Mouse (Mus musculus) brain, adult 2 months (tissue): Measurements from ENCODE around the gene 1700030K09Rik.

Experiments
- DNase-seq: peaks from one replicate; pipeline ENCODE4 v3.0.0; 2011; ENCODE audit warnings: low read depth, low spot score

1700030K09Rik gene

DNA sequence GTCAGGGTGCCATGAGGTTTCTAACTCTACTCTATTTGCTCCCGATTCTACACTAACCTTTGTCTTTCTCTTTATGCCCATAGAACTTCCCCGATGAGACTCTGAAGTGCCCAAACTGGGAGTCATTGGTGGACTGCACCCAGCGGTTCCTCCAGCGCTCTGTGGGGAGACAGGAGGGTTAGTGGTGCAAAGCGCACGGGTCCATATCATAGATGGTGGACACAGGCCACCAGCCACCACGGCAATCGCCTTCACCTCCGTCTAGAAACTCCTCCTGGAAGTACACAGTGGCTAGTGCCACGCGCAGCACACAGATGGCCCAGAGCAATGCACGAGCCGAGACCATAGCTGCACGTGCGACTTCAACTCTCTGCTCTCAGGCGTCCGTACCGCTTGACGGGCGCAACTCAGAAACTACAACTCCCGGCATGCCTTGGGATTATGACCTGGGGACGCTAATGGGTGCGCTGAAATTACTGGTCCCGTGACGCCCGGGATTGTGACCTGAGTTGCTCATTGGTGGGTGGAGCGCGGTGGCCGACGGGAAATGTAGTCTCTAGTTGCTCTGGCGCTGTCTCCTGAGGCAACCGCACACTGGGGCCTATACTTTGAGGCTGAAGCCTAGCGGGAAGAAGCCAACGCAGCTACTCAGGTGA is at the start of gene 1700030K09Rik, which contains the start of gene Calr3:
TSS of gene 1700030K09Rik (plus strand) at position 543 of the 656 bp plus-strand sequence.
TSS of gene Calr3 (minus strand) at position 533 of the 656 bp plus-strand sequence.
- DNase-seq, result peak; percentile 99

GRCm38 (mm10) chr8:72401381-72401780 is 42.3 kb upstream of the 1700030K09Rik start:
- DNase-seq, result no peak

DNA sequence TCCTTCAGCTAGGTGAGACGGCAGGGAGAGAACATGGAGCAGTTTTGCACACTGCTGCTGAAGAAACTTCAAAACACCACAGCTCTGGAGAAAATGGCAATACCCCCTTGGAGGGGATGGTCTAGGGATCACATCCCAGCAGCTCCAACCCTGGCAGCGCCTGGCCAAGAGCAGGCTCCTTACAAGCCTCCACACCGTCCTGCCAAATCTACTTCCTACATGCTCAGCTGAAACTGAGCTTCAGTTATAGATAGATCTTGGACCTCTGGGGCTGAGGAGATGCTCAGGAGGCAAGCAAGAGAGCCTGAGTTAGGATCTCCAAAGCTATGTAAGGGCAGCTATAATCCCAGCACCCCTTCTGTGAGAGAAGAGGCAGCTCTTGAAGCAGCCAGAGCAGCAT is 40.7 kb upstream of the 1700030K09Rik start:
- DNase-seq, result no peak

DNA sequence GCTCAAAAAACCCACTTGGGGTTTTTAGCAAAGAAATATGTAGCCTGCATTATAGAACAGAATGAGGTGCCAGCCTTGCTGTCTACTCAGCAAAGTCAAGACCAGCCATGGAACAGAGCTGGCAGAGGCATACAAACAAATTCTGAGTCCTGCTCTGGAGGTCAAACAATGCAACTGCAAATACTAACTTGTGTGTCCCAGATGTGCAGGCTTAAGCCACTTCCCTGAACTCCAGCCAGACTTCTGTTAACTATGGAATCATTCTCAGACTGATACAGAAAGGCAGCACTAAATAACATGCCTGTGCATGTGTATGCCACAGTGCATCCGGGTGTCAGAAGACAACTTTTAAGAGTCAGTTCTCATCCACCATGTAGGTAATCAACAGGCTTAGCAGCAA is 35.8 kb upstream of the 1700030K09Rik start:
- no peak for DNase-seq

DNA sequence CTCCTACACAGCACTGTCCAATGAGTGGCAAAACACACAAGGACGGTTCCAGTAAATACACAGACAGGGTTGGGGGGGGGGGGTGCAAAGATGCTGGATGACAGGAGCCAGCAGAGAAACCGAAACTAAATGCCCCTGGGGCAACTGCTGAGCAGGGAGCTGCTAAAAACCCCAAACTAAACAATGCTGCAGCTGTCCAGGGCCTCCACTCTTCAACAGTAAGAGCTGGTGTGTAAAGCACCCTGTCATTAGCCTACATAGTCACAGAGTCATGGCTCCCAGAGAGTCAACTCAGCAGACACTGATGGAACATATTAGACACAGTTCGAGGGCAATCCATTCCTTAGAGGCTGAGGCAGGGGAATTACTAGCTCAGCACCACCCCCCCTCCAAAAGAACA is 34.2 kb upstream of the 1700030K09Rik start:
- peak; percentile 31 for DNase-seq

DNA sequence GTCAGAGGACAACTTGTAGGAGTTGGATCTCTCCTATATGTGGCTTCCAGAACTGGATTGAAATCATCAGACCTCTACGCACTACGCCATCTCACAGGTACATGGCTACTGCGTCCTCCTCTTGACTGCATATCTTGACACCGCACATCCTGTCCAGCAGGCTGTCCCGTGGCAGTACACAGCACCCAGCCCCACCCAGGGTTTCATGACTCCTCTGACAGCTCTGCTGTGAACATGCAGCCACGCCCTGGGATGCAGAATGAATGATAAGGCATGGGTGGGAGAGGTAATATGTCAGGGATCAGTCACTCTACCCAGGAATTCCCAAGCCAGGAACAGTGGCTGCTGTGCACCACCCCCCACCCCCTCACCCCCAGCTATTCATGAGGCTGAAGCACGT is 29.8 kb upstream of the 1700030K09Rik start:
- DNase-seq, result peak; percentile 24

DNA sequence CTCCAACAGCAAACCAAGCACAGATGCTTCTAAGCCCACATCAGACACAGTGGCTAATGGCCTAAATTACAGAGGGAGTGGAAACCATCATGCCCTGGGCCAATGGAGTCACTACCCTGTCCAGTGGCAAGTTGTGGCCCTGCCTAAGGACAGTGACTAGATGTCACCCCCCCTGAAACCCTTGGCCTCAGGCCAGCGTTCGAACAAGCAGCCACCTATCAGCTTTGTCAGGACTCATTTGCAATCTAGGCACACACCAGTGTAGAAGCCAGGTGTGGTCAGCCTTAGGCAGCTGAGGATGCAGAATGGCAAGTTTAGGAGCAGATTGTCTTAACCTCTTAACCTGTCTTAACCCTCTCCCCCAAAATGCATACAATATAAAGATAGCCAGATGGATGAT is 28.4 kb upstream of the 1700030K09Rik start:
- DNase-seq, result no peak

- DNase-seq, result no peak
These were observed 25.6 kb upstream of the 1700030K09Rik start for GRCm38 (mm10) chr8:72418073-72418472.

- DNase-seq, result peak; percentile 41
These were observed 22.9 kb upstream of the 1700030K09Rik start for GRCm38 (mm10) chr8:72420571-72421361.

DNA sequence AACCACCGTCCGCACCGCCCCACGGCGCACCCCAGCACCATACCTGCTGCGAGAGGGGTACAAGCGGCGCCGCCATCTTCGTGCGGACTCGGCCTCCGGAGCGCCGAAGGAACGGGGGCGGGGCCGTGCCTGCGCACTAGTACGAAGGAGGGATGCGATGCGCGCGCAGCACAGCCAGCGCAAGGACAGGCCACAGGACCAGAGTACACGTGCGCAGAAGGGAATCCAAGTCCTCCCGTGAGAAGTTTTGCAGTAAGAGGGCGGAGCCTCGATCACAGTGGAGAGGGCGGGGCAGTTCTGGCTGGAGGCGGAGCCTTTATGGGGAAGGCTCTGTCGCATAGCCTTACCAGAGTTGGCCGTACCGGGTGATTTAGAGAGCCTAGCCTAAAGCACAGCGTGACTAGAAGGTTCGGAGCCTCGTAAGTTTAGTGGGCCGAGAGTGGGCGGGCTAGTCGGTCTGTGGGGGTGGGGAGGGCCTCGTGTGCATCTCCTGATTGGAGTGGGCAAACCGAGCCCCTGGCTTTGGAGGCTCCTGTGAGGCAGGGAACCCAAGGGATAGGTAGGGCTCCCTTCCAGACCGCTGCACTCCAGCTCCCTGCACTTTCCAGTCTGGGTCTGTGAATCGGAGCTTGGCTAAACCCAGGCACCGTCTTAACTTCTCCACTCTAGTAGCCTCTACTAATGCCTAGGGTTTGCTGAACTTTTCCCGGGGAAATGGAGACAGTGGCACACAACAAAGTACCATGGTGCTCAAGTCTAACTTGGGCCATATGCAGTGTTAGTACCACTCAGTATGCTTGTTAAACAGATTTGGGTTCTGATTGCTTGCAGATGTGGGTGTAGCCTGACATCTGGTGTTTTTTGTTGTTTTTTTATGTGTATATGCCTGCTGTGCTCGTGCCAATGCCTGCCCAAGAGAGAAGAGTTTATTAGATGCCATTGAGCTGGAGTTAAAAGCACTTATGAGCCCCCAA is 22.0 kb upstream of the 1700030K09Rik start, which contains the start of gene Eps15l1:
TSS of gene Eps15l1 (minus strand) at position 99 of the 974 bp plus-strand sequence.
- DNase-seq, result peak; percentile 99

GRCm38 (mm10) chr8:72422926-72423325 is 20.8 kb upstream of the 1700030K09Rik start:
- DNase-seq, result no peak

DNA sequence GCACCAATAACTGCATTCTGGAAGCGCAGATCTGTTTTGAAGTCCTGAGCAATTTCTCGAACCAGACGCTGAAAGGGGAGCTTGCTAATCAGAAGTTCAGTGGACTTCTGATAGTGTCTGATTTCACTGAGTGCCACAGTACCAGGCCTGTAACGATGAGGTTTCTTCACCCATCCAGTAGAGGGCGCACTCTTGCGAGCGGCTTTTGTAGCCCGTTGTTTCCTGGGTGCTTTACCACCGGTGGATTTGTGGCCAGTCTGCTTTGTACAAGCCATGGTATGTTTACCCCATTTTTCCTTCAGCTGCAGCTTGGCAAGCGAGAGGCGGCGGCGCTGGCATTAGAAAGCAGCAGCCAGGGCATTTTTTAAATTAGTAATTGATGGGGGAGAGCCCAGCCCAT is 14.0 kb upstream of the 1700030K09Rik start:
- no peak for DNase-seq

DNA sequence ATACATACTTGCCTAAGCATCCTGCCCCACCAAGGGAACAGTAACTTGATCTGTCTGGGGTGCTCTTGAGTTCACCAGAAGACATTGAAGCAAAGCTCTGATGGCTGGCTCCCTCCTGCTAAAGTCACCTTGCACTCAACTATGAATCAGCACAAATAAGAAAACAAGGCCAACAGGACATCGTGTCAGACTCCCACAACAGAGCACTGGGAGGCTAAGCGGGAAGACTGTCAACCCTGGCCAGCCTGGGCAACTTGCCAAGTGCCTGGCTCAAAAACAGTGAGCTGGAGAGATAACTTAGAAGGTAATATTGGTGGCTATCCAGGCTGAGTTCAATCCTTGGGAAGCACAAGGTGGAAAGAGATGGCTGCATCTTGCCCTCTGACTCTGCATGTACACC is 8.7 kb upstream of the 1700030K09Rik start:
- DNase-seq, result peak; percentile 39

- DNase-seq, result no peak
These were observed 5.2 kb upstream of the 1700030K09Rik start for GRCm38 (mm10) chr8:72438248-72439015.

GRCm38 (mm10) chr8:72443994-72444350 is 292 bp downstream of the 1700030K09Rik start:
- DNase-seq, result no peak

GRCm38 (mm10) chr8:72445071-72445470 is 1.4 kb downstream of the 1700030K09Rik start:
- DNase-seq, result no peak

- no peak for DNase-seq
These were observed 7.8 kb downstream of the 1700030K09Rik start for GRCm38 (mm10) chr8:72451516-72451915.

DNA sequence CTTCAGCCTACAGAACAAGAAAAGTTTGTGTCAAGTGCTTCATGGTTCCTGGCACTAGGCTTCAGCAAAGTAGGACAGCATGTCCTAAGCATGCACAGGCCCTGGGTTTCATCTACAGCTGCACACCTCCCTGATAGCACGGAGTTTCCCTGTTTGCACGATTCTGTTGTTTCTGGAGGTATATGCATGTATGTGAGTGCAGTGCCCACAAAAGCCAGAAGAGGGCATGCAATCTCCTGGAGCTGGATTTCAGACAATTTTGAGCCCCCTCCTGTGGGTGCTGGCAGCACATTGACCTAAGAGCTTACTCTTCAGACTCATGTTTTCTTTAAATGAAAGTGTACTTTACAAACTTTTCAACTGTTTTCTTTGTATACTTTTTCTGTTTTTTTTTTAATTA is 10.2 kb downstream of the 1700030K09Rik start:
- DNase-seq, result no peak

DNA sequence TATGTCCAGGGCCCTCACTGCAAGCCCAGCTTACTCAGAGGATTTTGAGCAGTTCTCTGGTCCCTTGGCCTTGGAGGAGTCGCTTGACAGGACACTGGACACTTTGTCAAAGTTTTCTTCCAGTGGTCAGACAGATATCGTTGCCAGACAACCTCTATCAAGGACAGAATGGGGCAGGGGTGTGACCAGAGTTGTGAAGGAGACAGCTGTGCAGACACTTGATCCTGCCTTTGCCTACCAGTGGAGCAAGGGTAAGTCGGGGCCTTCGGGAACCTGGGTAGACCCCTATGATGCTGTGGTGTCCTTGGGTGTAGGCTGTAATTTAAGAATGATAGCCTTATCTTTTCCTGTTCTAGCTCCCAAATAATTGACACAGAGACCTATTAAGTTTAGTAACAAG is 11.6 kb downstream of the 1700030K09Rik start:
- no peak for DNase-seq

- DNase-seq, result no peak
These were observed 14.1 kb downstream of the 1700030K09Rik start for GRCm38 (mm10) chr8:72457806-72458205.

DNA sequence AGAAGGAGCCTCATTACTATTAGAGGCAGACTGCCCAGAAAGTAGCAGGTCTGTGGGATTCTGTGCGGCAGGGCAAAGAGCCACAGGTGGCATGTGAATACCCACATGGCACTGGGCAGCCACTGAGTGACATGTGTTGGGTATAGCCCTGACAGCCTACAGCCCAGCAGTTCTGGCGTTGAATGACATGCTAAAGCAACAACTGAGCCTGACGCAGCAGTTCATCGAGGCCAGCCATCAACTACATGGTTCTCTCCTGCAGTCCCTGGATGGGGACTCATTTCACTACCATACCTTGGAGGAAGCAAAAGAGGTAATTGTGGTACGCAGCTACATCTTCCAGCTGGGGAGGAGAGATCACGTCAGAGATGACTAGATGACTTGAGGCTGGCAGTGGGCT is 14.8 kb downstream of the 1700030K09Rik start:
- no peak for DNase-seq
